Mouse (Mus musculus): ENCODE data around the gene Hesx1.

- TF ChIP-seq CTCF (IDR thresholded peaks at IDR 0.05) (no peak), EP300 (IDR thresholded peaks at IDR 0.05) (no peak)
Observed at GRCm38 (mm10) chr14:26993427-26993826, 789 bp upstream of the Hesx1 start.

Data from lung, postnatal 0 days (tissue).